Mouse (Mus musculus) gastrocnemius, adult 2 months (tissue): Measurements from ENCODE around the gene Mmaa. TPM values are rescaled to one million over a fixed set of nuclear protein-coding genes. Genes with fewer than 3 reads are reported as not detected.

Source experiments
- DNase-seq: peaks from one replicate; pipeline ENCODE4 v3.0.0; 2022
- H3K27ac ChIP-seq: fragments of 200-600 bp; 2 replicates; pipeline ENCODE4 v1.8.1; 2022; ENCODE audit warnings: mild to moderate bottlenecking
- H3K4me3 ChIP-seq: fragments of 200-600 bp; 2 replicates; pipeline ENCODE4 v1.8.1; 2022; ENCODE audit warnings: mild to moderate bottlenecking, moderate library complexity
- CTCF ChIP-seq: fragments of 200-600 bp; IDR thresholded peaks from 2 replicates; pipeline ENCODE4 v1.8.1; 2022; ENCODE audit warnings: antibody characterized with exemption, mild to moderate bottlenecking, moderate library complexity
- intact Hi-C: fragments of 180-260 bp; cut with DNase I; formaldehyde crosslinking; loops from one replicate; pipeline ENCODE4 v1.15.1; 2025
- total RNA-seq, 2 experiments: library from RNA; stranded (reverse); gene quantifications; 2 replicates each; pipeline ENCODE4 v1.2.3; 2021

Gene Mmaa
- total RNA-seq, 2 experiments from 2014 or later, result 14.6 to 25.8 TPM

DNA sequence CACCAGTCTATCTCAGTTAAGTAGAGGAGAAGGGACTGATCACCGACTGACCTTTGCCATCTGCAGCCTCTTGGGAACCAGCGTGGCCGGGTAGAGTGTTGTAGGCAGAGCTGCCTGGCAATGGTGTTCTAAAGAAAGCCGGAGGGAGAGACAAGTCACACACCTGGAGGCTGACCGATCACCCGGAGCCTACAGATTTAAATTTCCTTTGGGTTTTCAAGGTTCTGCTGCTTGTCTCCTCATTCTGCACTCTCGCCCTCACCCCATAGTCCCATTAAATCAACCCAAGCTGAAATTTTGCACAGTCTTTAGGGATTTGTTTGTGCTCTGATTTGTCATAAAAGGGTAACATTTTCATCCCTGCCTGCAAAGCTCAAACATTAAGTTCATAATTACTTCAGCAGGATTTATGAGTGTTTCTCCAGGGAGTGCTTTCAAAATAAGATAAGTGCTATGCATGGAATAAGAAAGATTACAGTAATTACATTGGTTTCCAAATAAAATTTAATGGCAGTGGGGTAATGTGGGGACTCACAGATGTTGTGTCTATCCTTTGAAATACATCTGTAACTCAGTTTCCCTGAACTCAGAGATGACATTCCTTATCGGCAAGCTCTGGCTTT, 65.4 kb downstream of the Mmaa start:
- DNase-seq, result no peak
- TF ChIP-seq CTCF, result no peak
- H3K4me3 ChIP-seq, result no peak overlapping the region
- H3K27ac ChIP-seq, result no peak overlapping the region
- intact Hi-C loops, result no loop called here

DNA sequence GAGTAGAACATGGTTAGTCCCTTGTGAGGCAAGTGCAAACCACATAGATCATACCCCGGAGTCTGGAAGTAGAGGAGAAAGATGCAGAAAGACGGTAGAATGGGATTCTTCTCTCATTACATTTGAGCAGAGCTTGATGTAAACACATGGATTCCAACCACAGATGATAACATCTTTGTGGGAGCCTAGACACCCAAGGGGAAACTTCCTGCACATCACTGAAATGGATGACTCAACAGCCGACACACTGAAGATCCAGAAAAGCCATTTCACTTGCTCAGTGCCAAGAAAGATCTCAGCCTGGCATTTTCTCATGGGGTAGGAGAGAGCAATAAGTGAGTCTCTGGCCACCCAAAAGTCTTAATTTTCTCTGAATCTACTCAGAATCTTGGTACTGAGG, 66.8 kb downstream of the Mmaa start:
- H3K27ac ChIP-seq, result no peak overlapping the region
- no peak for TF ChIP-seq CTCF
- intact Hi-C loops, result no loop called here
- no peak overlapping the region for H3K4me3 ChIP-seq
- DNase-seq, result no peak

GRCm38 (mm10) chr8:79227194-79227593, 67.5 kb downstream of the Mmaa start:
- no peak for DNase-seq
- Histone ChIP-seq H3K27ac (no peak overlapping the region), H3K4me3 (no peak overlapping the region)
- no peak for TF ChIP-seq CTCF
- intact Hi-C loops, result no loop called here

DNA sequence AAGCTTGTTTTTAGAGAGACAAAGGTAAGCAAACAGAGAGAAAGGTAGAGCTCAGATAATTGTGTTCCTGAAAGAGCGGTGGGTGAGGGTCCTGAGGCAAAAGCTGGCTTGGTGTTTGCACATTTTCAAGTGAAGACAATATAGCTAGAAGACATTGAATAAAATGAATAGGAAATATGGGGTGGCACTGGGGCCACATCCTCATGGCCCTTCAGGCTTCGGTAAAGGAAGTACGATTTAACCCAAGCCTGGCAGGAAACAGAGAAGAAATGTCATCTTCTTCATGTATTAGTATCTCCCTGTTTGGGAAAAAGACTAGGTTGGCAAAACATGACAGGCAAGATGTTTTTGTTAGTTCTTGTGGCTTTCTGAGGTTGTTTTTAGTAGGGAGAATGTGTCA, 68.7 kb downstream of the Mmaa start:
- intact Hi-C loops, result no loop called here
- no peak for DNase-seq
- Histone ChIP-seq H3K27ac (no peak overlapping the region), H3K4me3 (no peak overlapping the region)
- TF ChIP-seq CTCF, result no peak

GRCm38 (mm10) chr8:79225586-79225985, 69.2 kb downstream of the Mmaa start:
- Histone ChIP-seq H3K27ac (no peak overlapping the region), H3K4me3 (no peak overlapping the region)
- no peak for TF ChIP-seq CTCF
- DNase-seq, result no peak
- intact Hi-C loops, result no loop called here

DNA sequence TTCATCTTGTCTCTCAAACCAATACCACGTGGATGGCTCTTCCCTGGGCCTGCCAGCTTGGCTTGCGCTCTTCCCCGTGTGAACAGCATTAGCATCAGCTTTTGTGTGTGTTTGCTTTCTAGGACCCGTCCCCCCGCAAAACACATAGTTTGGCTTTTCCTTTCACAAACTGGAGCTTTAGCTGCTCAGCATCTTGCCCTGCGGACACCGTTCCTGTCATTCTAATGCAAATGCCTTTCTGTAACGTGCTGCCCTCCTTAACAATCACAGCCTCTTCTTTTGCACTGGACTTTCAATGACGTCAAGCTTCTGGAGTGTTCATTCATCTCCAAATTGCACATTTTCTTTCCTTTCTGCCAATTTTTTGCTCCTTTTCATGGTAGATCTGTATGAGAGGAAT, 70.4 kb downstream of the Mmaa start:
- H3K4me3 ChIP-seq, result no peak overlapping the region
- TF ChIP-seq CTCF, result no peak

GRCm38 (mm10) chr8:79222752-79223141, 72.0 kb downstream of the Mmaa start:
- H3K4me3 ChIP-seq, result no peak overlapping the region
- H3K27ac ChIP-seq, result no peak overlapping the region
- intact Hi-C loops, result no loop called here
- no peak for TF ChIP-seq CTCF
- no peak for DNase-seq

More for the DNA sequence above, 70.4 kb downstream of the Mmaa start:
- no peak for DNase-seq
- intact Hi-C loops, result no loop called here
- no peak overlapping the region for H3K27ac ChIP-seq

- TF ChIP-seq CTCF, result no peak
- DNase-seq, result no peak
- Histone ChIP-seq H3K27ac (no peak overlapping the region), H3K4me3 (no peak overlapping the region)
- intact Hi-C loops, result no loop called here
These were observed 72.5 kb downstream of the Mmaa start for GRCm38 (mm10) chr8:79222106-79222751.

Other genes starting within 250 kb of the Mmaa start
- gene 1700011L22Rik, start 46.4 kb downstream of the Mmaa start, total RNA-seq, result not detected
- 1 to 10 TPM; 8.9 to 9.5 TPM for gene Smad1, start 104.6 kb upstream of the Mmaa start, total RNA-seq